Mouse (Mus musculus): ENCODE measurements around the gene Kif3b. TPM values are rescaled to one million over a fixed set of nuclear protein-coding genes. Genes with fewer than 3 reads are reported as not detected.
"Not testable (repeated sequence)": the region's sequence is repeated elsewhere in the genome, so short reads cannot be mapped to it uniquely, and the experiment has no call there.

The Kif3b gene
- polyA plus RNA-seq, 1 experiment, result 5.6 TPM

- Histone ChIP-seq H3K27me3 (ENCODE audit: control insufficient read depth, insufficient read depth, low read length) (no peaks in the 10 kb centered on the region), H3K36me3 (ENCODE audit: control insufficient read depth, insufficient read depth, low read length) (no peaks in the 10 kb centered on the region; the same call in 1 of the 2 replicates), H3K4me1 (ENCODE audit: control insufficient read depth, insufficient read depth, insufficient read length) (peaks cover 26% of the 10 kb centered on the region; the same call in 1 of the 2 replicates), H3K27ac (ENCODE audit: insufficient read depth, low read length) (peak overlapping the region; percentile 11), H3K4me3 (ENCODE audit: extremely low read depth, insufficient read depth, insufficient read length) (no peak overlapping the region)
- 25% methylated on average over 3 of the region's 3 CpGs for WGBS
- no peak for DNase-seq (ENCODE audit: low read depth in 1 of 2, low spot score in 2 of 2)
- TF ChIP-seq CTCF (IDR thresholded peaks at IDR 0.05; ENCODE audit: extremely low read depth, insufficient read depth, insufficient read length, insufficient replicate concordance) (no peak), POLR2A (IDR thresholded peaks at IDR 0.05; ENCODE audit: low read depth, low read length) (no peak)
These were observed 31.1 kb upstream of the Kif3b start for GRCm38 (mm10) chr2:153259864-153260674.

- Histone ChIP-seq H3K27ac (ENCODE audit: insufficient read depth, low read length) (peak overlapping the region; percentile 92), H3K4me1 (ENCODE audit: control insufficient read depth, insufficient read depth, insufficient read length) (peaks cover 26% of the 10 kb centered on the region; the same call in 1 of the 2 replicates), H3K36me3 (ENCODE audit: control insufficient read depth, insufficient read depth, low read length) (peaks cover 4% of the 10 kb centered on the region; the same call in 1 of the 2 replicates), H3K4me3 (ENCODE audit: extremely low read depth, insufficient read depth, insufficient read length) (peak overlapping the region; percentile 34; the same call in 1 of the 2 replicates), H3K27me3 (ENCODE audit: control insufficient read depth, insufficient read depth, low read length) (no peaks in the 10 kb centered on the region)
- WGBS, result 55% methylated on average over 7 of the region's 7 CpGs
- TF ChIP-seq POLR2A (IDR thresholded peaks at IDR 0.05; ENCODE audit: low read depth, low read length) (peak; percentile 42; the same call in 1 of the 2 replicates), CTCF (IDR thresholded peaks at IDR 0.05; ENCODE audit: extremely low read depth, insufficient read depth, insufficient read length, insufficient replicate concordance) (no peak)
- peak; percentile 61 to 67 for DNase-seq (ENCODE audit: low read depth in 1 of 2, low spot score in 2 of 2)
These were observed 28.2 kb upstream of the Kif3b start for GRCm38 (mm10) chr2:153263053-153263452.

GRCm38 (mm10) chr2:153267331-153267730 is 23.9 kb upstream of the Kif3b start:
- TF ChIP-seq POLR2A (IDR thresholded peaks at IDR 0.05; ENCODE audit: low read depth, low read length) (no peak), CTCF (IDR thresholded peaks at IDR 0.05; ENCODE audit: extremely low read depth, insufficient read depth, insufficient read length, insufficient replicate concordance) (no peak)
- Histone ChIP-seq H3K27me3 (ENCODE audit: control insufficient read depth, insufficient read depth, low read length) (no peaks in the 10 kb centered on the region), H3K27ac (ENCODE audit: insufficient read depth, low read length) (no peak overlapping the region), H3K36me3 (ENCODE audit: control insufficient read depth, insufficient read depth, low read length) (peaks cover 4% of the 10 kb centered on the region; the same call in 1 of the 2 replicates), H3K4me1 (ENCODE audit: control insufficient read depth, insufficient read depth, insufficient read length) (peaks cover 11% of the 10 kb centered on the region; the same call in 1 of the 2 replicates), H3K4me3 (ENCODE audit: extremely low read depth, insufficient read depth, insufficient read length) (no peak overlapping the region)
- DNase-seq (ENCODE audit: low read depth in 1 of 2, low spot score in 2 of 2), result no peak
- WGBS, result 50% methylated on average over 2 of the region's 2 CpGs

GRCm38 (mm10) chr2:153270231-153270915 is 20.8 kb upstream of the Kif3b start:
- not testable (repeated sequence) for DNase-seq (ENCODE audit: low read depth in 1 of 2, low spot score in 2 of 2); H3K27me3 ChIP-seq (ENCODE audit: control insufficient read depth, insufficient read depth, low read length); H3K27ac ChIP-seq (ENCODE audit: insufficient read depth, low read length); H3K4me3 ChIP-seq (ENCODE audit: extremely low read depth, insufficient read depth, insufficient read length); H3K4me1 ChIP-seq (ENCODE audit: control insufficient read depth, insufficient read depth, insufficient read length); H3K36me3 ChIP-seq (ENCODE audit: control insufficient read depth, insufficient read depth, low read length)
- 49% methylated on average over 8 of the region's 8 CpGs for WGBS

GRCm38 (mm10) chr2:153274200-153274918 is 16.9 kb upstream of the Kif3b start:
- H3K27me3 ChIP-seq (ENCODE audit: control insufficient read depth, insufficient read depth, low read length); H3K4me1 ChIP-seq (ENCODE audit: control insufficient read depth, insufficient read depth, insufficient read length); H3K4me3 ChIP-seq (ENCODE audit: extremely low read depth, insufficient read depth, insufficient read length); DNase-seq (ENCODE audit: low read depth in 1 of 2, low spot score in 2 of 2); H3K36me3 ChIP-seq (ENCODE audit: control insufficient read depth, insufficient read depth, low read length); H3K27ac ChIP-seq (ENCODE audit: insufficient read depth, low read length): not testable (repeated sequence)
- WGBS, result 61% methylated on average over 6 of the region's 6 CpGs

- 81% methylated on average over 6 of the region's 6 CpGs for WGBS
- no peaks in the 10 kb centered on the region for H3K27me3 ChIP-seq (ENCODE audit: control insufficient read depth, insufficient read depth, low read length)
- H3K36me3 ChIP-seq (ENCODE audit: control insufficient read depth, insufficient read depth, low read length), result no peaks in the 10 kb centered on the region
- no peak for DNase-seq (ENCODE audit: low read depth in 1 of 2, low spot score in 2 of 2)
- H3K27ac ChIP-seq (ENCODE audit: insufficient read depth, low read length), result no peak overlapping the region
- TF ChIP-seq POLR2A (IDR thresholded peaks at IDR 0.05; ENCODE audit: low read depth, low read length) (no peak), CTCF (IDR thresholded peaks at IDR 0.05; ENCODE audit: extremely low read depth, insufficient read depth, insufficient read length, insufficient replicate concordance) (no peak)
- no peak overlapping the region for H3K4me3 ChIP-seq (ENCODE audit: extremely low read depth, insufficient read depth, insufficient read length)
- no peaks in the 10 kb centered on the region for H3K4me1 ChIP-seq (ENCODE audit: control insufficient read depth, insufficient read depth, insufficient read length)
These were observed 16.3 kb upstream of the Kif3b start for GRCm38 (mm10) chr2:153274919-153275247.

- not testable (repeated sequence) for H3K27ac ChIP-seq (ENCODE audit: insufficient read depth, low read length); DNase-seq (ENCODE audit: low read depth in 1 of 2, low spot score in 2 of 2); H3K4me3 ChIP-seq (ENCODE audit: extremely low read depth, insufficient read depth, insufficient read length); H3K4me1 ChIP-seq (ENCODE audit: control insufficient read depth, insufficient read depth, insufficient read length); H3K27me3 ChIP-seq (ENCODE audit: control insufficient read depth, insufficient read depth, low read length); H3K36me3 ChIP-seq (ENCODE audit: control insufficient read depth, insufficient read depth, low read length)
- WGBS, result 39% methylated on average over 3 of the region's 3 CpGs
These were observed 15.6 kb upstream of the Kif3b start for GRCm38 (mm10) chr2:153275577-153275976.

All from spleen, adult 2 months (tissue).